ENCODE assay signal across 19 mouse cellular contexts in genomic region chr3:155944042-155944735, GRCm38 (mm10).
"Had no signal": no experiment of that assay in that cellular context is flagged by ENCODE, and none has a peak within 500 bp of the region (broad histone marks: within the 10 kb centered on the region; RNA-seq: fewer than 3 reads in every experiment).

No protein-coding gene starts in this region.

- H3K36me3 ChIP-seq: kidney, embryonic 15.5 days; limb, embryonic 12.5 days; limb, embryonic 15.5 days; liver, embryonic 12.5 days; liver, embryonic 15.5 days; neural tube, embryonic 12.5 days; neural tube, embryonic 15.5 days had no signal

- H3K27ac ChIP-seq: kidney, embryonic 15.5 days; limb, embryonic 12.5 days; limb, embryonic 15.5 days; liver, embryonic 12.5 days; liver, embryonic 15.5 days; neural tube, embryonic 12.5 days; neural tube, embryonic 15.5 days had no signal

- ATAC-seq: liver, embryonic 12.5 days had no signal

- H3K27me3 ChIP-seq: kidney, embryonic 15.5 days; limb, embryonic 12.5 days; limb, embryonic 15.5 days; liver, embryonic 12.5 days; liver, embryonic 15.5 days; neural tube, embryonic 12.5 days; neural tube, embryonic 15.5 days had no signal

- H3K4me3 ChIP-seq: kidney, embryonic 15.5 days; limb, embryonic 12.5 days; limb, embryonic 15.5 days; liver, embryonic 12.5 days; liver, embryonic 15.5 days; neural tube, embryonic 12.5 days; neural tube, embryonic 15.5 days had no signal

- H3K9me3 ChIP-seq: kidney, embryonic 15.5 days; limb, embryonic 12.5 days; limb, embryonic 15.5 days; liver, embryonic 12.5 days; liver, embryonic 15.5 days; neural tube, embryonic 12.5 days; neural tube, embryonic 15.5 days had no signal

- H3K4me2 ChIP-seq: kidney, embryonic 15.5 days; limb, embryonic 12.5 days; limb, embryonic 15.5 days; liver, embryonic 12.5 days; liver, embryonic 15.5 days; midbrain, embryonic 11.5 days; neural tube, embryonic 12.5 days; neural tube, embryonic 15.5 days had no signal

- H3K9ac ChIP-seq: kidney, embryonic 15.5 days; limb, embryonic 12.5 days; limb, embryonic 15.5 days; liver, embryonic 12.5 days; liver, embryonic 15.5 days; neural tube, embryonic 12.5 days; neural tube, embryonic 15.5 days had no signal

- DNase-seq: kidney, adult 11 months; kidney, adult 8-10 months; kidney, postnatal 10 days; kidney, postnatal 36 days; left cerebral cortex, postnatal 4 days; lung, adult 2 months; lung, postnatal 14 days; lung, postnatal 4 days; midbrain, embryonic 14.5 days; thymus, adult 18-20 months; thymus, postnatal 36 days had no signal

- H3K4me1 ChIP-seq: kidney, embryonic 15.5 days; limb, embryonic 12.5 days; limb, embryonic 15.5 days; liver, embryonic 12.5 days; liver, embryonic 15.5 days; neural tube, embryonic 12.5 days; neural tube, embryonic 15.5 days had no signal
